Mouse (Mus musculus): ENCODE results near the gene Tmem82. TPM values are rescaled to one million over a fixed set of nuclear protein-coding genes. Genes with fewer than 3 reads are reported as not detected.
"Not testable (repeated sequence)": the region's sequence is repeated elsewhere in the genome, so short reads cannot be mapped to it uniquely, and the experiment has no call there.

Tmem82 gene
- total RNA-seq, 2 experiments from 2014 or later, result 0.35 to 1.6 TPM

- DNase-seq (ENCODE audit: low spot score in 2 of 2), result no peak
These were observed 39.6 kb downstream of the Tmem82 start for GRCm38 (mm10) chr4:141578833-141579232.

- DNase-seq (ENCODE audit: low spot score in 2 of 2), result no peak
These were observed 41.6 kb downstream of the Tmem82 start for GRCm38 (mm10) chr4:141576877-141577276.

- no peak for DNase-seq (ENCODE audit: low spot score in 2 of 2)
These were observed 42.0 kb downstream of the Tmem82 start for GRCm38 (mm10) chr4:141576404-141576803.

GRCm38 (mm10) chr4:141574789-141575702 is 43.4 kb downstream of the Tmem82 start:
- DNase-seq (ENCODE audit: low spot score in 2 of 2), result peak; percentile 80 to 85

GRCm38 (mm10) chr4:141573359-141573966 is 45.0 kb downstream of the Tmem82 start:
- no peak for DNase-seq (ENCODE audit: low spot score in 2 of 2)

- DNase-seq (ENCODE audit: low spot score in 2 of 2), result no peak
These were observed 45.6 kb downstream of the Tmem82 start for GRCm38 (mm10) chr4:141572668-141573358.

GRCm38 (mm10) chr4:141571934-141572333 is 46.5 kb downstream of the Tmem82 start:
- DNase-seq (ENCODE audit: low spot score in 2 of 2), result no peak

- DNase-seq (ENCODE audit: low spot score in 2 of 2), result no peak
These were observed 47.1 kb downstream of the Tmem82 start for GRCm38 (mm10) chr4:141571337-141571739.

GRCm38 (mm10) chr4:141570821-141571220 is 47.6 kb downstream of the Tmem82 start:
- DNase-seq (ENCODE audit: low spot score in 2 of 2), result no peak

GRCm38 (mm10) chr4:141570004-141570403 is 48.4 kb downstream of the Tmem82 start:
- DNase-seq (ENCODE audit: low spot score in 2 of 2), result no peak

GRCm38 (mm10) chr4:141568966-141569365 is 49.5 kb downstream of the Tmem82 start:
- no peak for DNase-seq (ENCODE audit: low spot score in 2 of 2)

- not testable (repeated sequence) for DNase-seq (ENCODE audit: low spot score in 2 of 2)
These were observed 51.3 kb downstream of the Tmem82 start for GRCm38 (mm10) chr4:141567174-141567573.

- no peak for DNase-seq (ENCODE audit: low spot score in 2 of 2)
These were observed 52.2 kb downstream of the Tmem82 start for GRCm38 (mm10) chr4:141566187-141566586.

- DNase-seq (ENCODE audit: low spot score in 2 of 2), result no peak
These were observed 53.1 kb downstream of the Tmem82 start for GRCm38 (mm10) chr4:141565325-141565724.

GRCm38 (mm10) chr4:141564660-141565059 is 53.8 kb downstream of the Tmem82 start:
- no peak for DNase-seq (ENCODE audit: low spot score in 2 of 2)

GRCm38 (mm10) chr4:141564209-141564608 is 54.2 kb downstream of the Tmem82 start:
- no peak for DNase-seq (ENCODE audit: low spot score in 2 of 2)

Other genes with a start within 250 kb of the Tmem82 start
- under 1 TPM in 1 of 2 experiments, not detected in 1; 0.55 TPM for gene Clcnka, start 219.9 kb downstream of the Tmem82 start, total RNA-seq (2021)
- gene Clcnkb, start 202.6 kb downstream of the Tmem82 start, total RNA-seq (2021), result not detected
- under 1 TPM in 1 of 2 experiments, not detected in 1; 0.23 TPM for gene Hspb7, start 197.9 kb downstream of the Tmem82 start, total RNA-seq (2021)
- gene Srarp, start 182.5 kb downstream of the Tmem82 start, total RNA-seq (2021), result 1 to 10 TPM; 4.0 to 4.4 TPM
- gene Zbtb17, start 174.0 kb downstream of the Tmem82 start, total RNA-seq (2021), result 10 to 100 TPM; 29.3 to 29.8 TPM
- 10 to 100 TPM; 59.3 to 60.0 TPM for gene Spen, start 80.0 kb downstream of the Tmem82 start, total RNA-seq (2021)
- gene Fblim1, start 12.5 kb downstream of the Tmem82 start, total RNA-seq (2021), result 1 to 10 TPM; 2.4 TPM
- 1 to 10 TPM; 2.2 to 3.6 TPM for gene Slc25a34, start 5.2 kb upstream of the Tmem82 start, total RNA-seq (2021)
- 10 to 100 TPM; 47.8 to 55.4 TPM for gene Plekhm2, start 46.3 kb upstream of the Tmem82 start, total RNA-seq (2021)
- under 1 TPM in 1 of 2 experiments, not detected in 1; 0.79 TPM for gene Rsc1a1, start 67.0 kb upstream of the Tmem82 start, total RNA-seq (2021)
- gene Ddi2, start 104.8 kb upstream of the Tmem82 start, total RNA-seq (2021), result 10 to 100 TPM; 29.4 to 34.0 TPM
- gene Agmat, start 128.0 kb upstream of the Tmem82 start, total RNA-seq (2021), result not detected
- 10 to 100 TPM; 29.4 to 33.3 TPM for gene Dnajc16, start 172.3 kb upstream of the Tmem82 start, total RNA-seq (2021)
- gene Casp9, start 175.0 kb upstream of the Tmem82 start, total RNA-seq (2021), result 10 to 100 TPM; 23.1 to 23.3 TPM
- not detected for gene Cela2a, start 207.5 kb upstream of the Tmem82 start, total RNA-seq (2021)
- gene Ctrc, start 227.7 kb upstream of the Tmem82 start, total RNA-seq (2021), result not detected

Measured in layer of hippocampus, postnatal 14 days (tissue).